Mouse (Mus musculus) intestine, embryonic 14.5 days (tissue): ENCODE measurements around the gene Ncoa5. TPM values are rescaled to one million over a fixed set of nuclear protein-coding genes. Genes with fewer than 3 reads are reported as not detected.

Source experiments
- ATAC-seq: fragments of 200-750 bp; cut with Nextera tagmentation; replicated peaks from 2 replicates; pipeline ENCODE4 v1.8.0; 2017; ENCODE audit warnings: low read depth, moderate number of reproducible peaks, moderate TSS enrichment, moderate library complexity; ENCODE audit not compliant: low FRiP score, low TSS enrichment
- DNase-seq: peaks from one replicate; pipeline ENCODE4 v3.0.0-alpha.2; 2018; ENCODE audit warnings: low spot score
- H3K27ac ChIP-seq: fragments of 300-500 bp; sonication (generic); 2 replicates; pipeline ENCODE4 v1.5.1; 2014; ENCODE audit warnings: low read depth, mild to moderate bottlenecking, control low read depth
- H3K27me3 ChIP-seq: fragments of 300-500 bp; sonication (generic); replicated peaks from 2 replicates; pipeline ENCODE4 v1.6.1; 2014; ENCODE audit warnings: low read length, control low read depth; ENCODE audit not compliant: control insufficient read depth, insufficient read depth
- H3K36me3 ChIP-seq: fragments of 300-500 bp; sonication (generic); 2 replicates; pipeline ENCODE4 v1.6.1; 2014; ENCODE audit warnings: low read length, control low read depth; ENCODE audit not compliant: control insufficient read depth, insufficient read depth
- H3K4me1 ChIP-seq: fragments of 300-500 bp; sonication (generic); replicated peaks from 2 replicates; pipeline ENCODE4 v1.6.1; 2014; ENCODE audit warnings: low read length, control low read depth, mixed read lengths; ENCODE audit not compliant: control insufficient read depth, insufficient read depth
- H3K4me2 ChIP-seq: fragments of 300-500 bp; sonication (generic); 2 replicates; pipeline ENCODE4 v1.6.1; 2014; ENCODE audit warnings: low read length
- H3K4me3 ChIP-seq: fragments of 300-500 bp; sonication (generic); 2 replicates; pipeline ENCODE4 v1.5.1; 2014; ENCODE audit warnings: low read depth, low read length, control low read depth, mixed read lengths
- H3K9ac ChIP-seq: fragments of 300-500 bp; sonication (generic); 2 replicates; pipeline ENCODE4 v1.6.1; 2014; ENCODE audit warnings: mild to moderate bottlenecking, low read length
- H3K9me3 ChIP-seq: fragments of 300-500 bp; sonication (generic); 2 replicates; pipeline ENCODE4 v1.6.1; 2016; ENCODE audit warnings: low read length, control low read depth; ENCODE audit not compliant: control insufficient read depth
- WGBS: fragments of 180-500 bp; shearing (Covaris S2); extraction: QIAGEN DNeasy Blood & Tissue Kit; methylation state at CpG from one replicate; pipeline ENCODE4 v1.1.7; 2014; 5-methylcytosine and 5-hydroxymethylcytosine counted together
- polyA plus RNA-seq: library from polyadenylated mRNA; unstranded; fragments of >200 nt; fragmentation: Nextera tagmentation; extraction: Ambion mirVana; gene quantifications from 2 replicates; pipeline ENCODE4 v1.2.1, GENCODE M21; 2014

Gene Ncoa5
- polyA plus RNA-seq, 1 experiment from 2014 or later = 58.5 TPM

GRCm38 (mm10) chr2:164975611-164976010 is 59.1 kb downstream of the Ncoa5 start:
- no peak for ATAC-seq
- H3K4me2 ChIP-seq = no peak overlapping the region
- no peak overlapping the region for H3K27ac ChIP-seq
- H3K36me3 ChIP-seq = no peaks in the 10 kb centered on the region
- no peak overlapping the region for H3K9ac ChIP-seq
- 0 out of 2 replicates have a peak, but pooled peaks cover under 1% of the 10 kb centered on the region for H3K4me1 ChIP-seq
- WGBS = 85% methylated on average over 6 of the region's 6 CpGs
- no peak overlapping the region for H3K4me3 ChIP-seq
- DNase-seq = no peak
- no peaks in the 10 kb centered on the region for H3K9me3 ChIP-seq
- H3K27me3 ChIP-seq = peaks cover 21% of the 10 kb centered on the region

- WGBS = 68% methylated on average over 5 of the region's 5 CpGs
- peaks cover 50% of the 10 kb centered on the region for H3K27me3 ChIP-seq
Measured at GRCm38 (mm10) chr2:164972646-164973045, 62.0 kb downstream of the Ncoa5 start.

GRCm38 (mm10) chr2:164970631-164971196 is 64.0 kb downstream of the Ncoa5 start:
- Histone ChIP-seq H3K4me1 (peaks cover 10% of the 10 kb centered on the region; the same call in 1 of the 2 replicates), H3K36me3 (no peaks in the 10 kb centered on the region), H3K27me3 (peaks cover 68% of the 10 kb centered on the region), H3K27ac (no peak overlapping the region), H3K9me3 (no peaks in the 10 kb centered on the region), H3K4me2 (peak overlapping the region; percentile 23; the same call in 1 of the 2 replicates), H3K9ac (no peak overlapping the region), H3K4me3 (peak overlapping the region; percentile 11; the same call in 1 of the 2 replicates)
- ATAC-seq = 0 out of 2 replicates have a peak, but pooled peaks have one; percentile 29
- DNase-seq = no peak
- WGBS = under 1% methylated on average over 42 of the region's 42 CpGs

More at GRCm38 (mm10) chr2:164972646-164973045, 62.0 kb downstream of the Ncoa5 start:
- Histone ChIP-seq H3K9me3 (no peaks in the 10 kb centered on the region), H3K27ac (no peak overlapping the region), H3K4me1 (peaks cover 10% of the 10 kb centered on the region; the same call in 1 of the 2 replicates), H3K36me3 (no peaks in the 10 kb centered on the region), H3K9ac (no peak overlapping the region), H3K4me3 (no peak overlapping the region), H3K4me2 (no peak overlapping the region)
- DNase-seq (no peak), ATAC-seq (no peak)

GRCm38 (mm10) chr2:164969348-164969781 is 65.3 kb downstream of the Ncoa5 start:
- peaks cover 10% of the 10 kb centered on the region; the same call in 1 of the 2 replicates for H3K4me1 ChIP-seq
- no peaks in the 10 kb centered on the region for H3K36me3 ChIP-seq
- no peak for DNase-seq
- WGBS = 4% methylated on average over 21 of the region's 21 CpGs
- H3K9ac ChIP-seq = no peak overlapping the region
- no peak overlapping the region for H3K4me2 ChIP-seq
- no peaks in the 10 kb centered on the region for H3K9me3 ChIP-seq
- H3K4me3 ChIP-seq = no peak overlapping the region
- no peak overlapping the region for H3K27ac ChIP-seq
- H3K27me3 ChIP-seq = peaks cover 75% of the 10 kb centered on the region
- ATAC-seq = no peak

- Histone ChIP-seq H3K36me3 (no peaks in the 10 kb centered on the region), H3K4me1 (peaks cover 10% of the 10 kb centered on the region; the same call in 1 of the 2 replicates), H3K4me3 (peak overlapping the region; percentile 23), H3K9ac (no peak overlapping the region), H3K27me3 (peaks cover 75% of the 10 kb centered on the region), H3K9me3 (no peaks in the 10 kb centered on the region), H3K4me2 (peak overlapping the region; percentile 50), H3K27ac (no peak overlapping the region)
- DNase-seq = peak; percentile 94
- peak; percentile 73; the same call in 1 of the 2 replicates for ATAC-seq
- under 1% methylated on average over 28 of the region's 29 CpGs for WGBS
Measured at GRCm38 (mm10) chr2:164968451-164968851, 66.2 kb downstream of the Ncoa5 start.

- 2% methylated on average over 63 of the region's 65 CpGs for WGBS
- Histone ChIP-seq H3K27me3 (peaks cover 75% of the 10 kb centered on the region), H3K27ac (no peak overlapping the region), H3K4me2 (peak overlapping the region; percentile 50), H3K4me3 (peak overlapping the region; percentile 23), H3K9ac (no peak overlapping the region), H3K4me1 (peaks cover 10% of the 10 kb centered on the region; the same call in 1 of the 2 replicates), H3K36me3 (no peaks in the 10 kb centered on the region), H3K9me3 (no peaks in the 10 kb centered on the region)
- DNase-seq (no peak), ATAC-seq (peak; percentile 40; the same call in 1 of the 2 replicates)
Measured at GRCm38 (mm10) chr2:164967761-164968440, 66.8 kb downstream of the Ncoa5 start.

GRCm38 (mm10) chr2:164967193-164967592 is 67.5 kb downstream of the Ncoa5 start:
- peaks cover 69% of the 10 kb centered on the region for H3K27me3 ChIP-seq
- H3K4me3 ChIP-seq = no peak overlapping the region
- H3K27ac ChIP-seq = no peak overlapping the region
- H3K4me2 ChIP-seq = no peak overlapping the region
- no peaks in the 10 kb centered on the region for H3K36me3 ChIP-seq
- H3K9ac ChIP-seq = no peak overlapping the region
- no peaks in the 10 kb centered on the region for H3K9me3 ChIP-seq
- peaks cover 10% of the 10 kb centered on the region; the same call in 1 of the 2 replicates for H3K4me1 ChIP-seq
- DNase-seq = no peak
- ATAC-seq = no peak
- WGBS = 15% methylated on average over 6 of the region's 6 CpGs

- Histone ChIP-seq H3K27ac (no peak overlapping the region), H3K27me3 (peaks cover 61% of the 10 kb centered on the region), H3K36me3 (no peaks in the 10 kb centered on the region), H3K9ac (no peak overlapping the region), H3K9me3 (no peaks in the 10 kb centered on the region), H3K4me2 (no peak overlapping the region), H3K4me3 (no peak overlapping the region), H3K4me1 (peaks cover 11% of the 10 kb centered on the region; the same call in 1 of the 2 replicates)
- DNase-seq = peak; percentile 85
- 21% methylated on average over 8 of the region's 8 CpGs for WGBS
- ATAC-seq = no peak
Measured at GRCm38 (mm10) chr2:164966381-164966780, 68.3 kb downstream of the Ncoa5 start.
